Mouse (Mus musculus) myocyte (in vitro differentiated cells): Measurements from ENCODE around the gene Baz2a.

Experiments
- CEBPB ChIP-seq: IDR thresholded peaks from 2 replicates; pipeline ENCODE4 v1.6.1; 2011; ENCODE audit warnings: mild to moderate bottlenecking, moderate library complexity; ENCODE audit not compliant: poor library complexity, insufficient read depth, severe bottlenecking
- E2F4 ChIP-seq: IDR thresholded peaks from one replicate; pipeline ENCODE4 v1.6.1; 2011; ENCODE audit warnings: mild to moderate bottlenecking, control low read depth, moderate library complexity; ENCODE audit not compliant: insufficient read depth
- MAX ChIP-seq: IDR thresholded peaks from one replicate; pipeline ENCODE4 v1.6.1; 2011; ENCODE audit warnings: low read depth, mild to moderate bottlenecking, control low read depth
- MYOD1 ChIP-seq, 3 experiments: IDR thresholded peaks; one replicate each; pipeline ENCODE4 v1.6.1; 2011; ENCODE audit warnings: control low read depth in 2 of 3, low read depth in 2 of 3, mild to moderate bottlenecking in 2 of 3, moderate library complexity in 1 of 3; ENCODE audit not compliant: insufficient read length in 2 of 3, control insufficient read depth in 1 of 3
- MYOG ChIP-seq, 3 experiments: IDR thresholded peaks; one replicate each; pipeline ENCODE4 v1.6.1; 2011; ENCODE audit warnings: control low read depth in 2 of 3, low read depth in 2 of 3, mild to moderate bottlenecking in 2 of 3; ENCODE audit not compliant: insufficient read length in 2 of 3, control insufficient read depth in 1 of 3, insufficient read depth in 1 of 3
- POLR2A ChIP-seq: IDR thresholded peaks from one replicate; pipeline ENCODE4 v1.6.1; 2011; ENCODE audit warnings: low read depth, mild to moderate bottlenecking, control low read depth, moderate library complexity; ENCODE audit not compliant: insufficient read length
- POLR2AphosphoS2 ChIP-seq: IDR thresholded peaks from one replicate; pipeline ENCODE4 v1.6.1; 2011; ENCODE audit warnings: low read depth, control low read depth; ENCODE audit not compliant: insufficient read length
- REST ChIP-seq: IDR thresholded peaks from one replicate; pipeline ENCODE4 v1.6.1; 2011; ENCODE audit warnings: mild to moderate bottlenecking, control low read depth, moderate library complexity; ENCODE audit not compliant: insufficient read depth, insufficient read length
- SRF ChIP-seq: IDR thresholded peaks from one replicate; pipeline ENCODE4 v1.6.1; 2011; ENCODE audit warnings: low read depth; ENCODE audit not compliant: control insufficient read depth, insufficient read length
- TCF12 ChIP-seq: IDR thresholded peaks from one replicate; pipeline ENCODE4 v1.6.1; 2011; ENCODE audit warnings: mild to moderate bottlenecking, control low read depth; ENCODE audit not compliant: poor library complexity, insufficient read depth, severe bottlenecking
- USF1 ChIP-seq: IDR thresholded peaks from one replicate; pipeline ENCODE4 v1.6.1; 2011; ENCODE audit warnings: low read depth, mild to moderate bottlenecking, control low read depth, moderate library complexity

GRCm38 (mm10) chr10:128058184-128058583, 33.2 kb upstream of the Baz2a start:
- no peak for TF ChIP-seq POLR2A
- no peak for TF ChIP-seq MAX
- no peak for TF ChIP-seq POLR2AphosphoS2
- TF ChIP-seq SRF: no peak
- TF ChIP-seq USF1: no peak
- TF ChIP-seq TCF12: no peak
- TF ChIP-seq MYOD1 (IDR thresholded peaks at IDR 0.05; ENCODE audit: control insufficient read depth in 1 of 3, insufficient read length in 2 of 3, low read depth in 2 of 3): no peak
- TF ChIP-seq CEBPB: no peak
- TF ChIP-seq MYOG (IDR thresholded peaks at IDR 0.05; ENCODE audit: control insufficient read depth in 1 of 3, insufficient read depth in 1 of 3, insufficient read length in 2 of 3, low read depth in 2 of 3): no peak
- no peak for TF ChIP-seq REST
- no peak for TF ChIP-seq E2F4
